14 mouse cellular contexts compared by ENCODE assay signal in the genomic region with DNA sequence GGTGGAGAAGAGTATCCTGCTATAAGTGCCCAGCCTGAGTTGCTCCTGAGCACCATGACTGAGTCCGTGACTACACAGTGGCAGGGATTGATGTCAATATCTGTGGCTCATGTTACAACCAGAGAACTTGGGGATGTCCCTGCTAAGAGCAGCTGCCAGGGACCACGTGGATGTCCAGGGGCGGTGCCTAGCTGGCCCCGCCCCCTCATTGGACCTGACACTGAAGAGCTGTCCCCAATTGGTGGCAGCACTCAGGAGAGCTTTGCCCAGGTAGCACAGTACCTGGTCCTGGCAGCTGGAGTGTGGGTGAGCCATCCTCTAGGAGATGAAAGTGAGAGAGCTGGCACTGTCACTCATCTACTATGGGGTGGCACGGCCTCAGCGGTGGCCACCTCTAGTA. TPM values are rescaled to one million over a fixed set of nuclear protein-coding genes. Genes with fewer than 3 reads are reported as not detected.
A peak's percentile ranks its signal among the peaks of the same experiment; 100 is the strongest.
DNase-seq lines count a peak whose midpoint lies in the region; ATAC-seq and TF ChIP-seq lines count a peak whose summit lies in the region.
"Had no signal": no experiment of that assay in that cellular context is flagged by ENCODE, and none has a peak within 500 bp of the region (broad histone marks: within the 10 kb centered on the region; RNA-seq: fewer than 3 reads in every experiment).

No protein-coding gene starts in this region.

- dilution Hi-C loops in CH12.LX (cut with MboI; ENCODE audit: extremely low pct_ligation_motif_present, extremely low pct_unique_long_range_greater_than_20kb, low sequenced_read_pairs): no loop called here

- H3K9me3 ChIP-seq in limb, embryonic 12.5 days: no peaks in the 10 kb centered on the region
- H3K9me3 ChIP-seq in limb, embryonic 10.5 days (replicated peaks): no peaks in the 10 kb centered on the region
- no peaks in the 10 kb centered on the region for H3K9me3 ChIP-seq in CH12.LX (replicated peaks; ENCODE audit: low read length)
- H3K9me3 ChIP-seq: G1E had no signal

- no peak for TF ChIP-seq CTCF in CH12.LX (conservative IDR thresholded peaks at IDR 0.05 in 1 of 2, IDR thresholded peaks at IDR 0.05 in 1 of 2; ENCODE audit: low read depth in 2 of 2, low read length in 2 of 2)

- H3K36me3 ChIP-seq in limb, embryonic 12.5 days: no peaks in the 10 kb centered on the region
- no peaks in the 10 kb centered on the region for H3K36me3 ChIP-seq in limb, embryonic 10.5 days
- H3K36me3 ChIP-seq in CH12.LX (replicated peaks in 1 of 2; ENCODE audit: control insufficient read depth in 1 of 2, insufficient read depth in 1 of 2, low read length in 1 of 2): no peaks in the 10 kb centered on the region
- H3K36me3 ChIP-seq: G1E had no signal

- in situ Hi-C loops in CH12.LX (cut with MboI; ENCODE audit: low pct_ligation_motif_present, low pct_unique_long_range_greater_than_20kb, low sequenced_read_pairs): no loop called here

- no peak for TF ChIP-seq RAD21 in CH12.LX (IDR thresholded peaks at IDR 0.05; ENCODE audit: low read depth, low read length)

- H3K79me2 ChIP-seq in CH12.LX (replicated peaks; ENCODE audit: control insufficient read depth, extremely low read depth, insufficient read depth, poor library complexity, severe bottlenecking): no peaks in the 10 kb centered on the region

- DNase-seq in limb, embryonic 10.5 days (ENCODE audit: low spot score): no peak
- peak; percentile 77 for DNase-seq in CH12.LX (ENCODE audit: extremely low read depth)
- no peak for DNase-seq in thymus, postnatal 14 days
- DNase-seq in Muller cell, postnatal 12 days (ENCODE audit: inconsistent ontology term): no peak
- DNase-seq: gastrocnemius, adult 2 months; kidney, adult 8-10 months; layer of hippocampus, postnatal 36 days; lung, adult 18-20 months; spleen, adult 18-20 months had no signal

- no peaks in the 10 kb centered on the region for H3K27me3 ChIP-seq in limb, embryonic 12.5 days
- no peaks in the 10 kb centered on the region for H3K27me3 ChIP-seq in limb, embryonic 10.5 days (ENCODE audit: low read depth, poor library complexity, severe bottlenecking)
- peaks cover 11% of the 10 kb centered on the region for H3K27me3 ChIP-seq in CH12.LX (replicated peaks)

- 0 out of 2 replicates have a peak, but pooled peaks have one; percentile 48 for ATAC-seq in limb, embryonic 12.5 days (ENCODE audit: insufficient number of reproducible peaks, insufficient read depth, low FRiP score, low TSS enrichment, low read depth)
- peak; percentile 19 for ATAC-seq in inflammation-experienced regulatory T-cells, adult 6 months
- peak; percentile 20; the same call in 1 of the 2 replicates for ATAC-seq in megakaryocyte progenitor cell, adult 5-6 weeks (replicated peaks; ENCODE audit: poor library complexity)
- ATAC-seq: midbrain, embryonic 16.5 days had no signal

- H3K27ac ChIP-seq in limb, embryonic 12.5 days: no peak overlapping the region
- H3K27ac ChIP-seq in limb, embryonic 10.5 days: no peak overlapping the region
- H3K27ac ChIP-seq in CH12.LX (ENCODE audit: insufficient read depth, low read depth): no peak overlapping the region
- H3K27ac ChIP-seq: gastrocnemius, adult 2 months had no signal

- H3K4me2 ChIP-seq in limb, embryonic 12.5 days: no peak overlapping the region
- H3K4me2 ChIP-seq in CH12.LX (ENCODE audit: insufficient read depth, low read depth, poor library complexity, severe bottlenecking): no peak overlapping the region

- TF ChIP-seq EP300 in CH12.LX (IDR thresholded peaks at IDR 0.05; ENCODE audit: low read length): 0 out of 2 replicates have a peak, but pooled peaks have one; percentile 12

- H3K4me3 ChIP-seq in limb, embryonic 12.5 days (replicated peaks): no peak overlapping the region
- H3K4me3 ChIP-seq in limb, embryonic 10.5 days: no peak overlapping the region
- H3K4me3 ChIP-seq in CH12.LX (replicated peaks in 1 of 3; ENCODE audit: low read depth in 2 of 3, low read length in 2 of 3, poor library complexity in 1 of 3): no peak overlapping the region
- H3K4me3 ChIP-seq: gastrocnemius, adult 2 months had no signal

- WGBS in limb, embryonic 12.5 days: 57% methylated on average over 6 of the region's 6 CpGs
- 63% methylated on average over 6 of the region's 6 CpGs for WGBS in limb, embryonic 10.5 days

- H3K9ac ChIP-seq in limb, embryonic 12.5 days (replicated peaks): no peak overlapping the region
- no peak overlapping the region for H3K9ac ChIP-seq in CH12.LX (ENCODE audit: insufficient read depth, low read depth)

- no peak for TF ChIP-seq POLR2A in CH12.LX (IDR thresholded peaks at IDR 0.05; ENCODE audit: low read depth, low read length)

- no peaks in the 10 kb centered on the region for H3K4me1 ChIP-seq in limb, embryonic 12.5 days (replicated peaks)
- no peaks in the 10 kb centered on the region for H3K4me1 ChIP-seq in limb, embryonic 10.5 days
- H3K4me1 ChIP-seq in CH12.LX (ENCODE audit: control insufficient read depth in 1 of 2, insufficient read depth in 2 of 2): peaks cover 12 to 30% of the 10 kb centered on the region in 2 experiments

TF ChIP-seq in CH12.LX, 34 proteins besides CTCF, POLR2A, EP300 and RAD21:
- no peak for TF ChIP-seq RCOR1 (conservative IDR thresholded peaks at IDR 0.05; ENCODE audit: low read depth, low read length)
- peak; percentile 92 for TF ChIP-seq MAX (IDR thresholded peaks at IDR 0.05; ENCODE audit: low read length)
- TF ChIP-seq UBTF (IDR thresholded peaks at IDR 0.05; ENCODE audit: low read depth, low read length): no peak
- no peak for TF ChIP-seq NELFE (IDR thresholded peaks at IDR 0.05; ENCODE audit: low read depth, low read length)
- TF ChIP-seq ETS1 (conservative IDR thresholded peaks at IDR 0.05; ENCODE audit: low read depth, low read length): peak; percentile 24
- TF ChIP-seq SIN3A (IDR thresholded peaks at IDR 0.05; ENCODE audit: low read length): no peak
- TF ChIP-seq USF1 (IDR thresholded peaks at IDR 0.05; ENCODE audit: low read depth, low read length): peak; percentile 49
- peak; percentile 28; the same call in 1 of the 2 replicates for TF ChIP-seq MXI1 (IDR thresholded peaks at IDR 0.05; ENCODE audit: low read depth, low read length)
- no peak for TF ChIP-seq ZMIZ1 (IDR thresholded peaks at IDR 0.05; ENCODE audit: low read depth, low read length)
- peak; percentile 52; the same call in 1 of the 2 replicates for TF ChIP-seq MYC (IDR thresholded peaks at IDR 0.05; ENCODE audit: low read depth, low read length)
- no peak for TF ChIP-seq ZKSCAN1 (IDR thresholded peaks at IDR 0.05; ENCODE audit: borderline replicate concordance, low read depth, low read length)
- TF ChIP-seq TCF12 (IDR thresholded peaks at IDR 0.05; ENCODE audit: low read depth, low read length): no peak; the same call in 1 of the 2 replicates
- TF ChIP-seq SMC3 (IDR thresholded peaks at IDR 0.05; ENCODE audit: low read depth, low read length): no peak
- TF ChIP-seq BHLHE40 (IDR thresholded peaks at IDR 0.05; ENCODE audit: low read depth, low read length): peak; percentile 51
- 0 out of 2 replicates have a peak, but pooled peaks have one; percentile 17 for TF ChIP-seq USF2 (conservative IDR thresholded peaks at IDR 0.05; ENCODE audit: low read depth, low read length)
- no peak for TF ChIP-seq CHD2 (IDR thresholded peaks at IDR 0.05; ENCODE audit: low read length)
- TF ChIP-seq IRF4 (IDR thresholded peaks at IDR 0.05; ENCODE audit: low read depth, low read length): no peak
- TF ChIP-seq JUND (conservative IDR thresholded peaks at IDR 0.05; ENCODE audit: low read depth, low read length): no peak
- TF ChIP-seq E2F4 (IDR thresholded peaks at IDR 0.05; ENCODE audit: insufficient replicate concordance, low read depth, low read length): no peak

RNA-seq across cellular contexts. Expression of a gene that starts 9.1 kb away (rescaled TPM):
- polyA plus RNA-seq in limb, embryonic 12.5 days (2016; fragmentation: Nextera tagmentation; extraction: Ambion mirVana): 30.4 and 31.4 TPM in 2 replicates
- polyA plus RNA-seq in limb, embryonic 10.5 days (2016; fragmentation: Nextera tagmentation; extraction: Ambion mirVana): 21.2 and 31.1 TPM in 2 replicates
- 2.8 and 3.3 TPM in 2 replicates for total RNA-seq in CH12.LX (2012; rRNA removed)
- 2.7 and 3.0 TPM in 2 replicates for total RNA-seq in CH12.LX (2014; rRNA removed)
- 1.1 and 1.4 TPM in 2 replicates for polyA plus RNA-seq in CH12.LX (2012; ENCODE audit: insufficient read length, low read depth)
- polyA plus RNA-seq in inflammation-experienced regulatory T-cells, adult 6 months (2017; shearing (Covaris generic)): 10 to 100 TPM in 2 of 3 experiments, 1 to 10 TPM in 1; 9.1 to 24.4 (median 21.4) TPM
- 7.5 and 7.7 TPM in 2 replicates for total RNA-seq in megakaryocyte progenitor cell, adult 5-6 weeks (2015)
- 8.1 and 8.3 TPM in 2 replicates for total RNA-seq in megakaryocyte progenitor cell, adult 5-6 weeks (2017)
